Mouse (Mus musculus): ENCODE measurements at regions not wholly inside any gene's neighbourhood (a gene's known extent, or its start where the extent isn't known, plus 50 kb on each side); places are given as distances from the start of the nearest gene placed in this dataset.

GRCm38 (mm10) chr15:27063456-27063855 lies 168.1 kb upstream of the Fbxl7 start:
- no peak for TF ChIP-seq POLR2A (IDR thresholded peaks at IDR 0.05; ENCODE audit: low read depth, low read length)
- no peak for TF ChIP-seq CTCF (IDR thresholded peaks at IDR 0.05; ENCODE audit: borderline replicate concordance, insufficient read depth, low read length)

All from embryonic fibroblast, embryonic 13.5 days (primary cell).